Mouse (Mus musculus) monocyte, adult 2 months (primary cell): Measurements from ENCODE around the gene Dlst.
A peak's percentile ranks its signal among the peaks of the same experiment; 100 is the strongest.

ENCODE experiments used
- DNase-seq, 2 experiments: peaks; one replicate each; pipeline ENCODE4 v3.0.0; 2022; ENCODE audit warnings: low spot score in 2 of 2, low read depth in 1 of 2

Dlst gene

DNA sequence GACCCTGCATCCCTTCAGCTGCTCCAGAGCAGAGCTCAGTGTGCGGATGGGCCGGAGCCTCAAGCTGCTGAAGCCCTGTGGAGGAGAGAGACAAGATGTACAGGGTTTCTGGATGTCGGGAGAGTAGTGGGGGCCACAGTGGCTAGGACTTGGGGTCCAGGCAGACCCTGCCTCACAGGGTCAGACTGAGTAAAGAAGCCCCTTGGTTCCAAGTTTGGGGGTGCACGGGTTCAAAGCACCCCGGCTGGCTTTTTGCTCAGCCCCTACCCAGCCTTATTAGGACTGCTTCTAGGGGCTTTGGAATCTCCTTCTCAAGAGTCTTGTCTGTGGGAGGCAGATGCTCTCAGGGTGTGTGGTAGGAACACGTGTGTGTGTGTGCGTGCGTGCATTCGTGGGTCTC is 36.2 kb downstream of the Dlst start:
- no peak for DNase-seq

DNA sequence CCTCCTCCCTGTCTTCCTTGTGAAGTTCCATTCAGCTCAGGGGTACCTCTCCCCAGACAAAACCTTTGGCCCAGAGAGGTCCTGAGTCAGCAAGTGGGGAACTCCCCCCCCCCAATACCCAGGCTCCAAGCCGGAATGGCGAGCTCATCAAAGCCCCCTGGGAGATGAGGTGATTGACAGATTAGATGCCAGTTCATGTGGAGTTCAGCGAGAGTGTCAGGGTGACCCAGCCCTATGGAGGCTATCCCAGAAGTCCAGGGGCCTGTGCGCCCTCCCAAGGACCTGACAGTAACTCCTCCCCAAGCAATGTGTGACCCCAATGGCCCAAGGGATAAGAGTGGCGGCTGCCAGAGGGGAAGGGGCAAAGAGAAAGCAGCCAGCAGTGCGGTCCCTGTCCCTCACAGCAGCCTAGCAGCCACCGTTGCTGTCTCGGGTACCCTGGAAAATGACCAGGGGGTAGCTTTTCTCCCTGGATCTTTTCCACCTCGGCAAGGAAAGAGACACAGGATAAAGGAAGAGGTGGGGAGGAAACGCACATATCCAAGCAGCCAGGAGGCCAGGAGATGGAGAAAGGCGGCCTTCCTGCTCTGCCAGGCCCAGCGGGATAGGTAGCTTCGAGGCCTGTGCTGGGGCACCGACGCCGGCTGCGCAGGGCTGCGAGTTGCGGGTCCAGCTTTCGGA is 39.8 kb downstream of the Dlst start:
- no peak for DNase-seq

DNA sequence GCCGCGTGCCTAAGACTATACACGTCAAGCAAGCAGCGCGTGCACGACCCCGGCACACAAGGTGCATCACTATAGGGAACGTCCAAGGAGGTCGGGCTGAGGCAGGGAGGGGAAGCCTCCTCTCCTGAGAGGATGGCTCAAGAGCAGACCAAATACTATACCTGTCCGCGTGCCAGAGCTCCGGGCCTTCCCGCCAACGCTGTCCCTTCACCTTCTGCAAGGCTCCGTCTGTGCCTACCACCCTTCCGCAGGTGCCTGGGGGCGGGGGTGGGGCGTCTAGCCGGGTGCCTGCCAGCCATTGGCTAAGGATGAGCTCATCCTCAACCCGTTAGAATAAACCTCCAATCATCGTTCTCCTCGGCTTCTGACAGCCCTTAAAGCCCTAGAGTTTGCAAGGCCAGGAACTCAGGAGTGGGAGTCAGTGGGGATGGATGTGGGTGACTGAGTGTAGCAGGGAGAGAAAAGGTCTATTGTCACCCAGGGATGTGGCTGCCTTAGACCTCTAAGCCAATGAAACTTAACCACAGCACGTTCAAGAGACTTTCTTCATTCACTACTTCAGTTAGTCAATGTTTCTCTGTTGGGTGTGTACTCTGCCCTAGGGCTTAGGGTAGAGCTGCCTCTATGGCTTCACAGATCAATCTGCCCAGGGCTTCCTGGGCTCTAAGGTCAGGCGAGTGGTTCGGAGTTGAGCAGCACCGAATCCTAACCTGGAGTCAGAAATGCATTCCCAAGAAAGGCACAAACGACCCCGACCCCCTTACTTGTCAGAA is 40.6 kb downstream of the Dlst start, which contains the start of gene Rps6kl1:
TSS of gene Rps6kl1 (minus strand) at position 263 of the 773 bp plus-strand sequence.
- no peak for DNase-seq

GRCm38 (mm10) chr12:85153011-85153410 is 42.4 kb downstream of the Dlst start:
- DNase-seq: no peak

GRCm38 (mm10) chr12:85156324-85156723 is 45.7 kb downstream of the Dlst start:
- no peak for DNase-seq

GRCm38 (mm10) chr12:85157797-85158460 is 47.3 kb downstream of the Dlst start:
- no peak for DNase-seq

GRCm38 (mm10) chr12:85158801-85159200 is 48.2 kb downstream of the Dlst start:
- DNase-seq: no peak

DNA sequence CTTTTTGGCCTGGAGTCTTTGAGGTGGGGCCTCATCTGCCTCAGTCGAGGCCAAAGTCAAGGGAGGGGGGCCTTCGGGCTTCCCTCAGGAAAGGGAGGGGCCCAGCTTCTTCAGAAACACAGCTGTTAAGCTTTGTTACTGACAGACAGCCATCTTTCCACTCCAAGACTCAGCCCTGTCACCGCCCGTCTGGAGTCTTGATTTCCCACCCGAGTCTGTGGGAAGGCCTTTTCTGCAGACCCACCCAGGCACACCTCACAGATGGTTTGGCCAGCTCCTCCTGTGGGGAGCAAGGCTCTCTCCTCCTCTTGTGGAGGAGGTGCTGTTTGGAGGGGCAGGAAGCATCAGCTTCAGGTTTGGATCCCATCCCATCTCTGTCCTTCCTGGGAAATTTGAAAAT is 49.0 kb downstream of the Dlst start:
- DNase-seq: no peak

GRCm38 (mm10) chr12:85164996-85165395 is 54.4 kb downstream of the Dlst start:
- DNase-seq: no peak

DNA sequence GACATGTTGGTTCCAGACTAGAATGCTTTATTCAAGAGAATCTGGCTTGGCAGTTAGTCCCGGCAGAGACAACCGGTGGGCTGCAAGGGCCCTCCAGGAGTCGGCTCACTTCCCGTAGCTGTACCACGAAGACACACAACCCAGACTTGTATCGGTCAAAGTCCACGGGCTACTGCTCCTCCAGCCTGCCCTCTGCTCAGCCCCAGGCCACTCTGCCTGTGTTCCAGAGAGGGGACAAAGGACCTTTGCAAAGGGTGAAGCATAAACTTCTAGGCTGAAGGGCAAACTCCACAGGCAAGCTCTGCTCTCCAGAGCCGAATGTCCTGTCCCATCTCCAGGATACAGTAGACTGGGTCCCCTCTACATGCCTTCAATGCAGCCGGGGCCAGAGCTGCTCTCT is 56.0 kb downstream of the Dlst start:
- no peak for DNase-seq

DNA sequence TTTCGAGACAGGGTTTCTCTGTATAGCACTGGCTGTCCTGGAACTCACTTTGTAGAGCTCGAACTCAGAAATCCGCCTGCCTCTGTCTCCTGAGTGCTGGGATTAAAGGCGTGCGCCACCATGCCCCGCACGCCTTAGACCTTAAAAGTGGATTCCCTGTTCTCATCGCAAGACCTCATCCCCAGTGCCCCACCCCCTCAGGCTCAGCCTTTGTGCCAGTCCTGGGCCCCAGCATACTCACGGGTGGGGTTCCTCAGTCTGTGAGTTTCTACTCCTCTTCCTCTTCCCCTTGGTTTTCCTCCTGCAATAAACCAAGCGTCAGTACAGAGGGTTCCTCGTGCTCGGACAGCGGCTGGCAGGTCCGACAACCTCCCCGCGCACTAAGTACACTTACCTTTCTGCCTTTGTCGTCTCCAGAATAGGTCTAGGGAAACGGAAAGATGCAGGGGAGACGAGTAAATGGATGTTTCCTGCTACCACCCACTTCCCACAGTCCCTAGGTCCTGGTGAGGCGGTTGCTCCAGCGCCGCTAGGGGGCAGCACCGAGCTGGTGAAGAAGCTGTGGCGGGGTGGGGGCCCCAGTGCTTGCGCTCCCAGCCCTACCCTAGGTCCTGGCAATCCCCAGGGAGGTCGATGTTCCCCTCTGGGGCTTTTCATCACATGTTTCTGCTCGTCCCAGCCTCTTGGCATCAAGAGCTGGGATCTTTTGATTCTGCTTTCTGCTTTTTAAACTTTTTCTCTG is 58.7 kb downstream of the Dlst start:
- DNase-seq: peak; percentile 35 to 71

DNA sequence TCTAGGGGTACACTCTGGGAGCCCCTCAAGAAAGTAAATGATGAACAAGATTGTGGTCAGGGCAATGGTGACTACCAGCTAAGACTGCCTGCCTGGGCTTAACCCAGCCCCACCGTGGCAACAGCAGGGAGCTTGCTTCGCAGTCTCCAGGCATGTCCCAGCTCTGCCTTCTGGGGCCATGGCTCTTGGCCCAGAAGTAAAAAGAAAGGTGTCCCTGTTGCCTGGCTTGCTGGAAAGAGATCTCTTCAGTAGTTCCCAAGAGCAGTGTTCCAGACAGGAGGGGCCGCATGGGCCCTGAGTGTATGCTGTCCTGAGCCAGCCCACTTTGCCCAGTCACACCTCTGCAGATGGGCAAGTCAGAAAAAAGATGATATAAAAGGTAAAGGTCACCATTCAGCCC is 59.2 kb downstream of the Dlst start:
- DNase-seq: no peak

- no peak for DNase-seq
Observed at GRCm38 (mm10) chr12:85170284-85170947, 59.8 kb downstream of the Dlst start.

DNA sequence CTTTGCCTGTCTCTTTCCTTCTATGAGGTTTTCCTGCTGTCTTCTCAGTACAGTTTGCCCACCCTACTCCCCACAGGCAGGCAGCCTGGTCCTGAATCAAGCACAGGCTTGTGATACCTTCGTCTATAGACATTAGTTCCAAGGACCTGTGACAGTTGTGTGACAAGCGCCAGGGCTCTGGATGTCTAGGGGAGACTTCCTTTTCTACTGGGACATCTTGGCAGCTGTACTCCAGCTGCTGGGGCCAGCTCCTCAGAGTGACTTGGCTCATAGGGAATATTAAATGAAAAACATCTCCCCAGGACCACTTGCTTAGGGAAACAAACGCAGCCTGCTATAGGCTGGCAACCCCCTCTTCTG is 60.3 kb downstream of the Dlst start:
- no peak for DNase-seq

DNA sequence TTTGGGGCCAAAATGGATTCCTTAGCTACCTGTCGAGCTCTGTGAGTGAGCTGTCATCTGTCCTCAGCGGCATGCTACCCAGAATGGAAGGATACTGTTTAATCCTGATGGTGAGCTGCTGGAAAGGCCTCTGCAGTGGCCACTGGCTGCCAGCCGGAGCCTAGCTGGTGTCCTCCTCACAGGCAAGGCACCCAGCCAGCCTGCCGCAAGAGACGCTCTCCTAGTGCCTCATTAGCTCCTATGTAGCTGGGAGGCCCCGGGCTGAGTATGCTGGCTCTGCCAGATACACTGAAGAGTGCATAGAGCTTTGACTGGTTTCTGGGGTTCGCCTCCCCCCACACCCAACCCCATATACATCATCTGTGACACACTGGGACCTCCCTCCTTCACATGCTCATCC is 63.4 kb downstream of the Dlst start:
- no peak for DNase-seq

- no peak for DNase-seq
Observed at GRCm38 (mm10) chr12:85175087-85175675, 64.5 kb downstream of the Dlst start.

- no peak for DNase-seq
Observed at GRCm38 (mm10) chr12:85175926-85176845, 65.6 kb downstream of the Dlst start.

DNA sequence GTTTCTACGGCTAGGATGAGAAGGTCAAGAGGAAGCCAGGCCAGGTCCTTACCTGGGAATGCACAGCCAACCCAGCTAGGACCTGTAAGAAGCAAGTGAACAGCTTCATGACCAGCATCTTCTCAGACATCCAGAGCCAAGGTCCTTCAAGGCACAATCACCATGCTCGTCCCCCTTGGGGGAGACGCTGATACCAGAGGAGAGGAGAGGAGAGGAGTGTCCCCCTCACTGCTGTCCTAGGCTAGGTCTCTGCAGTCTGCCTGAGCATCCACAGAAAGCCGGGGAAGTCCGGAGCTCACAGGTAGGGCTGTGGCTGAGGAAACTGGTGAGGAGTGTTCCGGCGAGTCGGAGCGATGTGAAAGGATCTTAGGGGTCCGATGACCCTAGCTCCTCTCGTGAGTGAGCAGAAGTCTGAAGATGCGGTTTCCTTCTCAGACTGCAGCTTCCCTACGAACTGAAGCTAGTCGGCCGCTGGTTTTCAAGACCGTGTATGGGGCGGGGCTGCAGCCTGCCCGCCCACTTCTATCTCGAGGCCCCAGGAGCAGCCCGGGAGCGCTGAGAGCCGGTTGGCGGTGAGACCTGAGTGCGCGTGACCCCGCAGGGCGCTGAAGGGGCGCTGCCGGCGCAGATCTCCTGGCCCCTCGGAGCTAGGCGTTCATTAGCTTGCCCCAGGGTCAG is 66.4 kb downstream of the Dlst start:
- peak in 1 of 2 experiments; percentile 26 for DNase-seq

- no peak for DNase-seq
Observed at GRCm38 (mm10) chr12:85177740-85178239, 67.2 kb downstream of the Dlst start, which contains the start of gene Pgf. Pgf (minus strand) TSS chr12:85177790.
